Mouse (Mus musculus) cerebellum, adult 9-11 months (tissue): ENCODE measurements around the gene Tctn3.

ENCODE experiments used
- DNase-seq: peaks from one replicate; pipeline ENCODE4 v3.0.0; 2022

Gene Tctn3

GRCm38 (mm10) chr19:40553849-40554248, 58.2 kb downstream of the Tctn3 start:
- DNase-seq = peak; percentile 33

DNA sequence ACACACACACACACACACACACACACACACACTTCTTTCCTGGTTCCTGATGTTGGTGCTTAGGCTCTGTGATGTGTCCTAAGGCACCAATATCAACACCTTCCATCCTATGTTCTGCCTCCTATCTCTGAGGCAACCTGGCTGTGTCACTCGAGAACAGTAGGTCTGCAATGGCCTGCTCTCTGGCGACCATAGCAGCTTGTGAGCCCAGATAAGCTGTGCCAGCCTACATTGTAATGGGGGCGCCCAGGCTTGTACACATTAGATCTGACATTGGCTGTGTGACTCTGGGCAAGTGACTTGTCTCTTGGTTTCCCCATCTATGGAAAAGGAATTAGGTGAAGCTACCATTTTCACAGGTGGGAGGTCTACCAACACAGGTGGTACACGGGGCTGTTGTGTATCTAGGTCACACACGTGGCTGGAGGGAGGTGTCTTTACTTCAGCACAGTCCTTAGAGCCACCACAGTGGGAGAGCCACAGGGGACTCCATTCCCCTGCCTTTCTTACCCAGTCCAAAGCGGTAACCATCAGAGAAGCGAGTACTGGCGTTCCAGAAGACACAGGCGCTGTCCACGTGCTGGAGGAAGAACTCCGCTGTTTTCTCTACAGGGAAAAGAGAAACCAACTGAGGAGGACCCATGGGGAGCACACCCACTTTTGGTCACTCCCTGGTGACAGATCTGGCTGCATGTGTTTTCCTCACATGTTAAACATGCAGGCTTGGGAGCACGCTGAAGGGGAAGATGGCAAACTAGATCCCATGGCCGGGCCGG, 58.8 kb downstream of the Tctn3 start:
- no peak for DNase-seq

DNA sequence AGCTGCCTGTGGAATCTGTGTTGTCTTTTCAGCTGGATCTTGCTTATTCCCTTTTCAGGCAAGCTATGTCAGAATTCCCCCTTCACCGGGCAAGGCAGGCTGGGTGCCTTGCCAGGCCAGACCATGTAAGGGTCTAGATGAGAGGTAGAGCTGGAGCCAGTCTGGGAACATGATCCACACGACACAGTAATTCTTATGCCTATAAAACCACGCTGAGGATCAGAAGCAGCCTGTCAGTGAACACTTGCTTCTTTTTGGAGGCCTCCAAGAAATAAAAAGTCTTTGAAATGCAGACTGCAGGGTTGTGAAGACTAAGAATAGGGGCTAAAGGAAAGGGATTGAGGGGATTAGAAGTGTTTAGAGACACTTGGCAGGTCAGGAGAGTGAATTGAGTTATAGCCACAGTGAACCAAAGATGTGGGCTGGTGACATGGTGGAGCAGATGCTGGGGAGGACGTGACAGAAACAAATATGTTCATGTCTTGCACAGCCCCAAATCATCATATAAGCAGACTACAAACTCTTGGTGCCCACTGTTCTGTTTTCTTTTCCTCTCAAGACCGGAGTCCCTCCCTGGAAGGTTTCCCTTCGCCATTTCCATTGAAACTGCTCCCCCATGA, 62.4 kb downstream of the Tctn3 start:
- no peak for DNase-seq

DNA sequence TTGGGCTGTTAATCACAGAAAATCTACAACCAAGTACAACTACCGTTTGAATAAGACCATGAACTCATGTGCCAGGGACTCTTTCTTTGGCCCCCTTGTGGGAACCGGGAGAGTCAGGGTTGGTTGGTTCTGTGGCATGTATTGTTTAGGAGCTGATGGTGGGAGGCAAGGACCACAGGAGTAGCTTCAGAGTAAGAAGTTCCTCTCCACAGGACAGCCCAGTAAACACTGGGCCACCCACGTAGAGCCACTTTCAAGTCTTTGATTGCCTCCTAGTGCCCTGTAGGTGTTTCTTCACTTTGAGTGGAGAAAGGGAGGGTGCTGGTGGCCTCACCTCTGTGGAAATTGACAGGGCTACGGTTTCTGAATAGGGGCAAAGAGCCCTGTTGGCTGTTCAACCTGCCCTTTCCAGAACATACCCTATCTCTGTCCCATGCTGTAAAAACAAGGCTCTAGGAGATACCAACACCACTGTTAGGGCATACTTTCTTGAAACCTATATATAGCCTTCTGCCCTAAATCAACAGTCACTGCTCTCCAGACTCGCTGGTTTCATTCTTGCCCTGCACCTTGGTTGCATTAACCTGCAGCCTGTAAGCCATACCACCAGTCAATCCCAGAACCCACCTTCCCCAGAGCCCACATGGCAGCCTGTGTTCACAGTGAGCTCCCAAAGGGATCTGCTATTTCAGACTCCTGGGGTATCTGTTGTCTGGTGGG, 63.1 kb downstream of the Tctn3 start:
- no peak for DNase-seq

DNA sequence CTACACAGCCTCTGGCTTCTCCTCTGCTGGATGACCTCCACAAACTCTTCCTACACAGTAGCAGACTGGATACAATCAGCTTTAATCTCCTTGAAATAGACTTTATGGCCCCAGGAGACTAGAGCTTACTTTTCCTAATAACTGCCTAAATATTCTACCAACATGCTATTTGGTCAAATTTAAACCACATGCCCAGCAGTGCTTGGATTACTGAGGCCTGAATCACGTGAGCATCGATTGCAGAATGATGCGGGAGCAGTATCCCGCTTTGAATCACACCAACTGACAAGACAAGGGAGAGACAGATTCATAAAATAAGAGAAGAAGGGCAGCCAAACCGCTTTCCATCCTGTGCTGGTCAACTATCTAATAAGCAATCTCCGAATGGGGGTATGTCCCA, 63.6 kb downstream of the Tctn3 start:
- DNase-seq = no peak
